Mouse (Mus musculus) liver, adult 2 months (tissue): ENCODE data around the gene Dclk2. TPM values are rescaled to one million over a fixed set of nuclear protein-coding genes. Genes with fewer than 3 reads are reported as not detected.

Source experiments
- DNase-seq: peaks from one replicate; pipeline ENCODE4 v3.0.0-alpha.2; 2011; ENCODE audit warnings: low read depth, low spot score; ENCODE audit errors: extremely low read depth
- H3K27ac ChIP-seq: fragments of 200-500 bp; replicated peaks from 2 replicates; pipeline ENCODE4 v1.5.1; 2012; ENCODE audit warnings: low read depth, mild to moderate bottlenecking, control low read depth, inconsistent platforms, low read length; ENCODE audit not compliant: insufficient read depth
- H3K27me3 ChIP-seq: fragments of 200-500 bp; 2 replicates; pipeline ENCODE4 v1.6.1; 2012; ENCODE audit warnings: mild to moderate bottlenecking, moderate library complexity, low read length, inconsistent platforms; ENCODE audit not compliant: control insufficient read depth, insufficient read depth
- H3K36me3 ChIP-seq: fragments of 200-500 bp; 2 replicates; pipeline ENCODE4 v1.6.1; 2012; ENCODE audit warnings: low read length, inconsistent platforms; ENCODE audit not compliant: control insufficient read depth, insufficient read depth
- H3K4me1 ChIP-seq: fragments of 200-500 bp; 2 replicates; pipeline ENCODE4 v1.6.1; 2011; ENCODE audit warnings: low read length; ENCODE audit not compliant: control insufficient read depth, insufficient read depth
- H3K4me3 ChIP-seq: fragments of 200-500 bp; 2 replicates; pipeline ENCODE4 v1.5.1; 2011; ENCODE audit warnings: low read depth, mild to moderate bottlenecking, control low read depth, low read length, moderate library complexity; ENCODE audit not compliant: insufficient read depth
- H3K79me2 ChIP-seq: fragments of 200-500 bp; 2 replicates; pipeline ENCODE4 v1.6.1; 2012; ENCODE audit warnings: inconsistent platforms, mild to moderate bottlenecking, low read length, moderate library complexity; ENCODE audit not compliant: control insufficient read depth, insufficient read depth
- H3K9ac ChIP-seq: fragments of 200-500 bp; 2 replicates; pipeline ENCODE4 v1.6.1; 2012; ENCODE audit warnings: low read depth, mild to moderate bottlenecking, control low read depth, inconsistent platforms, low read length
- CTCF ChIP-seq: fragments of 200-500 bp; IDR thresholded peaks from 2 replicates; pipeline ENCODE4 v1.5.1; 2011; ENCODE audit warnings: low read depth, low read length, control low read depth
- POLR2A ChIP-seq: fragments of 200-500 bp; IDR thresholded peaks from 2 replicates; pipeline ENCODE4 v1.6.1; 2011; ENCODE audit warnings: low read length, control low read depth; ENCODE audit not compliant: insufficient read depth; ENCODE audit errors: extremely low read depth
- WGBS: fragments of 180-500 bp; shearing (Covaris S2); methylation state at CpG from one replicate; pipeline ENCODE4 v1.1.7; 2018; 5-methylcytosine and 5-hydroxymethylcytosine counted together
- polyA plus RNA-seq: library from polyadenylated mRNA; depleted of rRNA; stranded (reverse); fragments of >200 nt; gene quantifications from 2 replicates; pipeline ENCODE4 v1.2.3, GENCODE M21; 2012
- total RNA-seq: library from RNA; depleted of rRNA; stranded (reverse); fragments of >200 nt; gene quantifications from 2 replicates; pipeline ENCODE4 v1.2.3, GENCODE M21; 2014

The Dclk2 gene
- total and polyA plus RNA-seq, 2 experiments = 0.28 to 0.87 TPM

GRCm38 (mm10) chr3:86789752-86790151 lies 130.9 kb downstream of the Dclk2 start:
- TF ChIP-seq POLR2A (no peak), CTCF (no peak)
- H3K4me1 ChIP-seq = peaks cover 7% of the 10 kb centered on the region; the same call in 1 of the 2 replicates
- 88% methylated on average over 5 of the region's 5 CpGs for WGBS
- no peaks in the 10 kb centered on the region for H3K79me2 ChIP-seq
- DNase-seq = no peak
- no peaks in the 10 kb centered on the region for H3K36me3 ChIP-seq
- H3K27ac ChIP-seq = no peak overlapping the region
- no peak overlapping the region for H3K4me3 ChIP-seq
- H3K9ac ChIP-seq = no peak overlapping the region
- H3K27me3 ChIP-seq = no peaks in the 10 kb centered on the region

GRCm38 (mm10) chr3:86788711-86789110 lies 131.9 kb downstream of the Dclk2 start:
- Histone ChIP-seq H3K4me1 (peaks cover 5% of the 10 kb centered on the region; the same call in 1 of the 2 replicates), H3K79me2 (no peaks in the 10 kb centered on the region), H3K9ac (no peak overlapping the region), H3K4me3 (no peak overlapping the region), H3K27me3 (no peaks in the 10 kb centered on the region), H3K36me3 (no peaks in the 10 kb centered on the region), H3K27ac (no peak overlapping the region)
- 30% methylated on average over 6 of the region's 6 CpGs for WGBS
- TF ChIP-seq CTCF (no peak; the same call in 1 of the 2 replicates), POLR2A (no peak)
- DNase-seq = peak; percentile 61

GRCm38 (mm10) chr3:86787423-86788123 lies 133.1 kb downstream of the Dclk2 start:
- Histone ChIP-seq H3K79me2 (no peaks in the 10 kb centered on the region), H3K27ac (no peak overlapping the region), H3K4me1 (peaks cover 3% of the 10 kb centered on the region; the same call in 1 of the 2 replicates), H3K9ac (no peak overlapping the region), H3K4me3 (no peak overlapping the region), H3K27me3 (no peaks in the 10 kb centered on the region), H3K36me3 (no peaks in the 10 kb centered on the region; the same call in 1 of the 2 replicates)
- no peak for TF ChIP-seq POLR2A
- no peak for TF ChIP-seq CTCF
- WGBS = 83% methylated on average over 10 of the region's 10 CpGs
- DNase-seq = no peak

GRCm38 (mm10) chr3:86786845-86787351 lies 133.8 kb downstream of the Dclk2 start:
- DNase-seq = peak; percentile 76

GRCm38 (mm10) chr3:86786280-86786679 lies 134.4 kb downstream of the Dclk2 start:
- Histone ChIP-seq H3K79me2 (no peaks in the 10 kb centered on the region), H3K27me3 (no peaks in the 10 kb centered on the region), H3K4me3 (no peak overlapping the region), H3K36me3 (no peaks in the 10 kb centered on the region; the same call in 1 of the 2 replicates), H3K27ac (no peak overlapping the region), H3K9ac (no peak overlapping the region), H3K4me1 (peaks cover 3% of the 10 kb centered on the region; the same call in 1 of the 2 replicates)
- 85% methylated on average over 12 of the region's 12 CpGs for WGBS
- DNase-seq = no peak
- TF ChIP-seq POLR2A (no peak), CTCF (no peak)

More at GRCm38 (mm10) chr3:86786845-86787351, 133.8 kb downstream of the Dclk2 start:
- no peak overlapping the region for H3K4me3 ChIP-seq
- H3K27ac ChIP-seq = no peak overlapping the region
- no peaks in the 10 kb centered on the region; the same call in 1 of the 2 replicates for H3K36me3 ChIP-seq
- H3K9ac ChIP-seq = no peak overlapping the region
- peaks cover 3% of the 10 kb centered on the region; the same call in 1 of the 2 replicates for H3K4me1 ChIP-seq
- H3K27me3 ChIP-seq = no peaks in the 10 kb centered on the region
- no peaks in the 10 kb centered on the region for H3K79me2 ChIP-seq
- 25% methylated on average over 11 of the region's 11 CpGs for WGBS
- no peak for TF ChIP-seq CTCF
- TF ChIP-seq POLR2A = no peak

- Histone ChIP-seq H3K27me3 (no peaks in the 10 kb centered on the region), H3K79me2 (no peaks in the 10 kb centered on the region), H3K9ac (no peak overlapping the region), H3K36me3 (no peaks in the 10 kb centered on the region; the same call in 1 of the 2 replicates), H3K4me3 (no peak overlapping the region), H3K27ac (no peak overlapping the region), H3K4me1 (peaks cover 4% of the 10 kb centered on the region; the same call in 1 of the 2 replicates)
- TF ChIP-seq CTCF = no peak
- no peak for TF ChIP-seq POLR2A
- DNase-seq = no peak
- 87% methylated on average over 11 of the region's 11 CpGs for WGBS
Measured at GRCm38 (mm10) chr3:86784930-86785329, 135.7 kb downstream of the Dclk2 start.
